Comparison of ENCODE assay signal across 8 mouse cellular contexts in the genomic region with DNA sequence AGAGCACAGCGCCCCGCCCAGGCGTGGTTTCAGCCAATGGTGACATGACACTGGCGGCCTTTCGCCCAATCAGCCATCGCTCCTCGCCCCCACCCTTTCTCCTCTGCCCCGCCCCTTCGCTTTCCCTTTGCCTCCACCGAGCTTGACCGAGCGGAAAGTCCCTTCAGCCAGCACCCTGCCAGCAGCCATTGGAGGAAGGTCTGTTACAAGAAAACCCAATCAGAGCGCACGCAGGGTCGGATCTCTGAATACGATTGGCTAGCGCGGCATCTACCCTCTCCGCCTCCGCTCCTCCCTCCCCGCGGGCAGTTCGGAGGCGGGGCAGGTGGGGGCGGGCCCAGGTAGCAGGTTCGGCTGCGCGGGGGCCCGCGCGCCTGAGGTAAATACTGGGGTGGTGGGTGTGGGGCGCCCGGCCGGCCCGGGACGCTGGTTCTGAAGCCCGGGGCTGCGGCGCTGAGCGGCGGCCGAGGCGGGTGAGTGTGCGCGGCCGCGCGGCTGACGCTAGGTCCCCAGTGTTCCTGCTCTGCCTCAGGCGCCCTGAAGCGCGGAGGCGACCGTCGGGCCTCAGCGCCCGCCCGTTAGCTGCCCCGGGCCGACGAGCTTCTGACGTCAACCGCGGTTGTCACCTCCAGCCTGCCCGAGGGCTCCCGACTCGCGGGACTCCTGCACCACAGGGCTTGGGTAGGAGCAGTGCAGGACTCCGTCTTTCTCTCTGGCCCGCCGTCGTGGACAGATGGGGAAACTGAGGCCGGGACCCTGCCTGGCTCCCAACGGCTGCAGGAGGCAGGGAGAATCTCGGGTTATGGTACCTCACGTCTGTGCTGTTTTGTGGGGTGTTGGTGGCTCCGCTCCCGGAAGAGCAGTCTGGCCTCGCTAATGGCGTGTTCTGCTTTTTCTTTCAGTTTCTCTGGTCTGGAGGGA. TPM values are rescaled to one million over a fixed set of nuclear protein-coding genes. Genes with fewer than 3 reads are reported as not detected.
DNase-seq lines count a peak whose midpoint lies in the region; ATAC-seq lines count a peak whose summit lies in the region.

A gene (plus strand): TSS at position 308 of the 921 bp plus-strand sequence.

- DNase-seq in adipocyte (ENCODE audit: low spot score) = peak; percentile 100
- DNase-seq in embryo, embryonic 10 days (ENCODE audit: low spot score) = peak; percentile 98
- peak; percentile 97 for DNase-seq in gastrocnemius, postnatal 10 days
- DNase-seq in induced T-regulatory cell, adult 2 months (ENCODE audit: low read depth) = peak; percentile 99
- peak; percentile 98 to 99 for DNase-seq in left cerebral cortex, adult 9 months (ENCODE audit: low spot score in 2 of 2)
- peak; percentile 97 for DNase-seq in right cerebral cortex, postnatal 14 days
- DNase-seq in urinary bladder, postnatal 36 days (ENCODE audit: low spot score in 2 of 2) = peak; percentile 97 to 98

- ATAC-seq in megakaryocyte progenitor cell, adult 5-6 weeks (replicated peaks; ENCODE audit: poor library complexity) = peak; percentile 85

RNA-seq across cellular contexts. Expression of the gene that starts here (rescaled TPM):
- 10 to 100 TPM; 12.2 to 14.2 TPM for total RNA-seq in gastrocnemius, postnatal 10 days (2021)
- 26.3 and 29.2 TPM in 2 replicates for total RNA-seq in megakaryocyte progenitor cell, adult 5-6 weeks (2015)
- total RNA-seq in megakaryocyte progenitor cell, adult 5-6 weeks (2017) = 29.9 and 41.3 TPM in 2 replicates

Comparison
In these comparisons a context has a peak if more than half of its experiments do, and no peak if none do; other contexts are left out.
1. Peak in every context shown above with its lines: DNase-seq and ATAC-seq.